ENCODE assay signal across 13 mouse cellular contexts in the genomic region with DNA sequence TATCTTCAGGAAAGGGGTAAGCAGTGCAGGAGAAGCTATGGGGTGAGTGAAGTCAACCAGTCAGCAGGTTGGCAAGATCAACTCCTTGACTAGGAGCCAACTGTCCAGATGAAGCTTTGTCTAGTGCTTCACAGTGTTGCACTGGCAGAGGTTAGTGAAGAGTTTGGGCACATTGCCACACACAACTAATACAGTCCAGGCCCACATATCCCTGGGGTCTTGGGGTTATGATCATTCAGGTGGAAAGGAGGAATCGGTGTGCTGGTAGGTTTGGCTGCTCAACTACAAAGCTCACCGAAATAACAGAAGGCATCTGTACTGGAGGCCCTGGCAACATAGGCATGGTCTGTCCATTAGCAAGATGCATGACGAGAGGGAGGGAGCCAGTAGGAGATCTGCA. TPM values are rescaled to one million over a fixed set of nuclear protein-coding genes. Genes with fewer than 3 reads are reported as not detected.
DNase-seq lines count a peak whose midpoint lies in the region; ATAC-seq and TF ChIP-seq lines count a peak whose summit lies in the region.
"Had no signal": no experiment of that assay in that cellular context is flagged by ENCODE, and none has a peak within 500 bp of the region (broad histone marks: within the 10 kb centered on the region; RNA-seq: fewer than 3 reads in every experiment).

No protein-coding gene starts in this region.

- H3K4me2 ChIP-seq in heart, embryonic 16.5 days (ENCODE audit: low read depth, low read length) = no peak overlapping the region

- 94% methylated on average over 3 of the region's 3 CpGs for WGBS in heart, embryonic 16.5 days

- H3K27ac ChIP-seq in heart, embryonic 16.5 days (ENCODE audit: low read length) = peak overlapping the region; percentile 81

- no peak for TF ChIP-seq POLR2A in brain, embryonic 14.5 days (IDR thresholded peaks at IDR 0.05; ENCODE audit: borderline replicate concordance, extremely low read depth, insufficient read depth, insufficient read length, poor library complexity, severe bottlenecking)

- peaks cover 28% of the 10 kb centered on the region for H3K36me3 ChIP-seq in heart, embryonic 16.5 days (ENCODE audit: control insufficient read depth, insufficient read depth)

- no peak overlapping the region for H3K9ac ChIP-seq in heart, embryonic 16.5 days (ENCODE audit: low read length)

- no peak for ATAC-seq in heart, embryonic 16.5 days (replicated peaks; ENCODE audit: extremely low read depth, insufficient read depth, low FRiP score)

- H3K9me3 ChIP-seq in heart, embryonic 16.5 days (replicated peaks; ENCODE audit: control insufficient read depth, low read length) = no peaks in the 10 kb centered on the region
- H3K9me3 ChIP-seq: G1E had no signal

- no peak overlapping the region for H3K4me3 ChIP-seq in heart, embryonic 16.5 days (ENCODE audit: low read length)

- no peak for TF ChIP-seq CTCF in brain, embryonic 14.5 days (IDR thresholded peaks at IDR 0.05; ENCODE audit: borderline replicate concordance, extremely low read depth, insufficient read depth, insufficient read length)

- H3K27me3 ChIP-seq in heart, embryonic 16.5 days (ENCODE audit: control insufficient read depth, insufficient read depth, low read length) = no peaks in the 10 kb centered on the region

- DNase-seq in kidney, postnatal 36 days = peak; percentile 15 to 28
- no peak for DNase-seq in kidney, adult 9 months
- DNase-seq in brain, embryonic 14.5 days (ENCODE audit: low read depth) = peak; percentile 83
- peak; percentile 93 for DNase-seq in cerebellum, adult 8-10 months
- no peak for DNase-seq in embryo, embryonic 11 days
- DNase-seq in urinary bladder, postnatal 25 days (ENCODE audit: low spot score) = no peak
- DNase-seq: adrenal gland, adult 8-10 months; gastrocnemius, postnatal 14 days; kidney, postnatal 4 days had no signal

- peaks cover 12% of the 10 kb centered on the region for H3K4me1 ChIP-seq in heart, embryonic 16.5 days (ENCODE audit: control insufficient read depth, insufficient read depth, low read length)

RNA-seq across cellular contexts. Expression of gene Npff, which starts 22.7 kb away (rescaled TPM):
- polyA plus RNA-seq in brain, embryonic 14.5 days (2012; rRNA removed) = 7.1 and 7.5 TPM in 2 replicates
- polyA plus RNA-seq in heart, embryonic 16.5 days (2015; fragmentation: Nextera tagmentation; extraction: Ambion mirVana) = 2.1 and 2.6 TPM in 2 replicates

RNA-seq across cellular contexts. Expression of gene Tarbp2, which starts 29.5 kb away (rescaled TPM):
- 126 and 186 TPM in 2 replicates for polyA plus RNA-seq in brain, embryonic 14.5 days (2012; rRNA removed)
- polyA plus RNA-seq in heart, embryonic 16.5 days (2015; fragmentation: Nextera tagmentation; extraction: Ambion mirVana) = 88.1 and 95.1 TPM in 2 replicates

RNA-seq across cellular contexts. Expression of gene Map3k12, which starts 30.6 kb away (rescaled TPM):
- 72.4 and 79.2 TPM in 2 replicates for polyA plus RNA-seq in brain, embryonic 14.5 days (2012; rRNA removed)
- 10.3 and 11.3 TPM in 2 replicates for polyA plus RNA-seq in heart, embryonic 16.5 days (2015; fragmentation: Nextera tagmentation; extraction: Ambion mirVana)

RNA-seq across cellular contexts. Expression of gene Gm10337, which starts 44.0 kb away (rescaled TPM):
- polyA plus RNA-seq in brain, embryonic 14.5 days (2012; rRNA removed) = not detected in 2 replicates
- polyA plus RNA-seq in heart, embryonic 16.5 days (2015; fragmentation: Nextera tagmentation; extraction: Ambion mirVana) = 4.1 TPM in 1 of 2 replicates, not detected in the other
- polyA plus RNA-seq: G1E; liver, adult 2 months; urinary bladder, adult 2 months had no signal

Comparison
In these comparisons a context has a peak if more than half of its experiments do, and no peak if none do; other contexts are left out.
1. DNase-seq: peak in kidney, postnatal 36 days (2 of 2), brain, embryonic 14.5 days (single experiment) and cerebellum, adult 8-10 months (single experiment); none in kidney, adult 9 months (single experiment), embryo, embryonic 11 days (single experiment) and urinary bladder, postnatal 25 days (single experiment).